Mouse (Mus musculus): ENCODE data around the gene Inpp5b.

- no peak for TF ChIP-seq CTCF (IDR thresholded peaks at IDR 0.05; ENCODE audit: control insufficient read depth, insufficient read depth, insufficient replicate concordance, low read depth, low read length)
- TF ChIP-seq POLR2A (IDR thresholded peaks at IDR 0.05; ENCODE audit: control insufficient read depth, low read depth, low read length) = no peak
Measured at GRCm38 (mm10) chr4:124755526-124755925, 13.9 kb downstream of the Inpp5b start.

All from testis, adult 2 months (tissue).